Mouse (Mus musculus) induced T-regulatory cell, adult 2 months (primary cell): ENCODE results near the gene Sh3kbp1.

Experiments
- DNase-seq: peaks from one replicate; pipeline ENCODE4 v3.0.0-alpha.2; 2012; ENCODE audit warnings: low read depth

Gene Sh3kbp1

GRCm38 (mm10) chrX:159678320-159678835 lies 51.3 kb downstream of the Sh3kbp1 start:
- peak; percentile 80 for DNase-seq

GRCm38 (mm10) chrX:159685521-159685920 lies 58.4 kb downstream of the Sh3kbp1 start:
- DNase-seq = peak; percentile 53

GRCm38 (mm10) chrX:159686850-159687249 lies 59.8 kb downstream of the Sh3kbp1 start:
- DNase-seq = peak; percentile 68

DNA sequence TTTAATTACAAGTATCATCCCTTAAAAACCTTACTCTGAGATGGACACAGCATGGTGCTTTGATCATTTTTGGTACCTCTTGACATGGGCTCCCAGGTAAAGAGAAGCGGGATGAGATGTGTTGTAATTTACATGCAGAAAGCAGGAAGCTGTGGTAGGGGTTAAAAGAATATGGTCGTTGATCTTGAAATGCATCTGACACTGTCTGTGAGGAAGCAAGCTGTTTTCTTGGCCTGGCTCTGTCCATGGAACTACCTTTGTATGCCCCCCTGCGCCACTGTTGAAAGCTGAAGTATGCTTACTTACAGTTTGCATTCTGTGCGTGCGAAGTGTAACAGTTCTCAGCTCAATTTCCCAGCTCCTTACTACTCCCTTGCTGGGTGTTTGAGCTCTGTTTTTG lies 61.6 kb downstream of the Sh3kbp1 start:
- peak; percentile 38 for DNase-seq

GRCm38 (mm10) chrX:159689785-159690416 lies 62.8 kb downstream of the Sh3kbp1 start:
- DNase-seq = peak; percentile 61

GRCm38 (mm10) chrX:159693126-159693525 lies 66.1 kb downstream of the Sh3kbp1 start:
- DNase-seq = peak; percentile 62

DNA sequence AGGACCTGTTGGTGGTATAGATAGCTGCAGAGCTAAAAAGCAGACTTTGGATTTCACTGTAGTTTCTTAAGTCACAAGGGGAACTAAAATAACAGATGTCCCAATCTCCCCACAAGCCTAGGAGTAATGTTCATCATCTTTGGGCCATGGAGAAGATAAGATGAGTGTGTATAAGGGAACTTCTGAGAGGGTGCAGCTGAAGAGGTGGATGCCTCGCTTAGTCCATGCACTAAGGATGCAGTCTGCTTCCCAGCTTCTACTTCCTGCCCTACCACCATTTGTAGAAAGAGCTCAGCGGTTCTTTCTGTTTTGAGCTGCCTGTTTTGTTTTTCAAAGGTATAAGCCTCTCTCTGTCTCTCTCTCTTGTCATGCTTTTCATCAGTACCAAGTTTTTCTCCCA lies 69.5 kb downstream of the Sh3kbp1 start:
- DNase-seq = peak; percentile 67

GRCm38 (mm10) chrX:159697030-159697454 lies 70.0 kb downstream of the Sh3kbp1 start:
- peak; percentile 76 for DNase-seq

GRCm38 (mm10) chrX:159702850-159703249 lies 75.8 kb downstream of the Sh3kbp1 start:
- no peak for DNase-seq

DNA sequence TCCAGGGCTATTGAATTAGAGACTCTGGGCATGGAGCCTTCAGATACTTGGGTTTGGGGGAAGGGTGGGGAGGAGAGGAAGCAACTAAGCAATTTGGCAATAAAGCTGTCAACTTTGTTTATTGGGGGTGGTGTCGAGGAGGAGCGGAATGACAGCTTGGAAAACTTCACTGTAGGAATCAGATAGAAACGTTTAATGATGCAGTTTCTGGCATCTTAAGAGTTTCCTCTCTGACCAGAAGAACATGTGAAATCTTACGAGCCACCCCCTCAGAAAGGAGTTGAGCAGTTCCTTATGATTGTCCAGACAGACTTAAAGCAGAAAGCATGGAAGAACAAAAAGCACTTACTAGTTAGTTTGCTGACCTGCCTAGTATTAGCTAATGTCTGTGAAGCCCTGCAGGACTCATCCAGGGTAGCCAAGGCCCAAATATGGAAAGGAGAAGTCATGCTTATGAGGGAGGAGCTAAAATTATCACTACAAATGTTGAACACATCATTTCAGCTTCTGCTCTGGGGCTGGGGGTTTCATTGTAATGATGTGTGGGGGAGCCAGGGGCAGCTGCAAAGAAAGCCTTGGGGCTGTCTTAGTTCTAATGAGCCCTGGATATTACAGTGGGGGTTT lies 77.4 kb downstream of the Sh3kbp1 start:
- DNase-seq = no peak

- DNase-seq = no peak
Observed at GRCm38 (mm10) chrX:159705412-159705811, 78.3 kb downstream of the Sh3kbp1 start.

DNA sequence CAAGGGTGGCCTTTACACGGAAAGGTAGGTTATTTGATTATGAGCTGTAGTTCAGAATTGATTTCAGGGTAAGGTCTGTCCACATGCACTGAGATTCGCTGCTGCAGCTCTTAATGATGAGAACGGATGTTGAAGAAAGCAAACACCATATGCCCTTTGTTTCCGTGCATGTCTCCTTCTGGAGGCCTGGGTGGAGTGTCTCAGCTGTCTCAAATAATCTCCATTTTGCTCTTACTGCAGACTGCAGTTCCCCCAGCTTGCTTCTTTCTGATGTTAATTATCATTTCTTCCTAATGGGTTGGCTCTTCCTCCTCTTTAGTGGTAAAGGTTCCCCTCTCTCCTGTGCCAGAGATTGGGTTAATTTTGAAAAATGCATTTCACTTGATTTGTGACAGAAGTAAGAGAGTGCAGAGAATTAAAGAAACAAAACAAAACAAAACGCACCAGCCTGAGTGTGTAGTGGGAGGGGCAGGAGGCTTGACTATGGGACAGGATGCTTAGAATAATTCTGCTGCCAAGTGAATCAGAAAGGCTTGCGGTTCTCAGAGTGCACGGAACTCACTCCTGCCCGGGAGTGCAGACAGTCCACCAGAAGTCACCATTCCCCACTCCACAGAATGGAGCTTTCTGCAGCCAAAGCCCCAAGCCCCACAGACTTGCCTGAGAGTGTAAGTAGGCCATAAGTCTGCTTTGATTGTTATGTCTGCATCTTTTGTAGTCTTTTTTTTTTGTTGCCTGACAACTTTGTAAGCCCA lies 81.2 kb downstream of the Sh3kbp1 start:
- DNase-seq = peak; percentile 80

GRCm38 (mm10) chrX:159709296-159709695 lies 82.2 kb downstream of the Sh3kbp1 start:
- peak; percentile 47 for DNase-seq

- peak; percentile 75 for DNase-seq
Observed at GRCm38 (mm10) chrX:159711070-159712029, 84.3 kb downstream of the Sh3kbp1 start.

DNA sequence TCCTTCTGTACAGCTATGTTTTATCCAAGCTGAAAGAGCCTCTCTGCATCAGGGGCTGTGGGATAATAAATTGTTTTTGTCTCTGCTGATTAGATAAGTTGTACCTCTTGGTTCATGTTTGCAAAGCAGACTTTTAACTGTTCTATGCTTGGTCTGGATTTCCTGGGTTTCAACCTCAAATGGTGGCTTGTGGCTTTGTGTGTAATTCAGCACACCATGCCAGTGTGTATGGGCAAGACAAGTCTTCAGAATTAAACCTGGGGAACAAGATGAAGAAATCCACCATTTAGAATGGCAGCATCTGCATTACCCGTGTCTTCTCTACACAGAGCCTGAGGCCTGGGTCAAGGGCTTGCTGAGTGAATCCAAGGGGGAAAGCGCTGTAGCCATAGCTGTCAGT lies 86.1 kb downstream of the Sh3kbp1 start:
- peak; percentile 59 for DNase-seq

GRCm38 (mm10) chrX:159721390-159721789 lies 94.3 kb downstream of the Sh3kbp1 start:
- peak; percentile 65 for DNase-seq

GRCm38 (mm10) chrX:159731421-159731820 lies 104.3 kb downstream of the Sh3kbp1 start:
- DNase-seq = no peak

DNA sequence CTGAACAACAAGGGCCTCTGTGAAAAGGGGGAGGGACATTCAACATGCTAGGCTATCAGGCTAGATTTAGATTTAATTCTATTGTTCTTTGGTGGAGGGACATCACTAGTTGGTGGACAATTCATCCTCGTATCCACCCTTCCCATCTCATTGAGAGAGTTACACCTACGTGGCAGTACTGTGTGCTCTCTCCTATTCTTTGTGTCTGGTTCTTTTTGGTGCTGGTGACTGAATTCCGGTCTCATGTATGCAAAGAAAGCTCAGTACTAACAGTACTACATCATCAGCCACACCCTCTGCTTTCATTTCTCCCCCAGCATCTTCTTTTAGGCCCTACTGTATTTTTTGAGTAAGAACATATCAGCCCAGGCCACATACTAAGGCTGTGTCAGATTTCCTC lies 105.8 kb downstream of the Sh3kbp1 start:
- peak; percentile 43 for DNase-seq

DNA sequence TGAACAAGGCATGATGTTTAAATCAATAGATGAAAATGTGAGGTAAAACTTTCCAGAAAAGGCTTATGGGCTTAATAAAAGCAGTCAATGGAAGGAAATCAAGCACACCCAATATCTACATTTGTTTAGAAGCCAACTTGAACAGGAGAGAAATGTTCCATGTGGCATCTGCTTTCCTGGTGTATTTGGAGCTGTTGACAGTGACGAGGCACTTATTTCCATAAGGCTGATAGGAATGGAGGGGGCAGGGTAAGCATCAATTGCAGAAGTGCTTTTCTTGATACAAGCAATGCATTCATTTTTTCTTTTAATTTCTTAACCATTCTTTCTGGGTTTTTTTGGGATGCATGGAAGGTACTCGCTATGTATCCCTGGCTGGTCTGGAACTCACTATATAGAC lies 106.9 kb downstream of the Sh3kbp1 start:
- DNase-seq = no peak

DNA sequence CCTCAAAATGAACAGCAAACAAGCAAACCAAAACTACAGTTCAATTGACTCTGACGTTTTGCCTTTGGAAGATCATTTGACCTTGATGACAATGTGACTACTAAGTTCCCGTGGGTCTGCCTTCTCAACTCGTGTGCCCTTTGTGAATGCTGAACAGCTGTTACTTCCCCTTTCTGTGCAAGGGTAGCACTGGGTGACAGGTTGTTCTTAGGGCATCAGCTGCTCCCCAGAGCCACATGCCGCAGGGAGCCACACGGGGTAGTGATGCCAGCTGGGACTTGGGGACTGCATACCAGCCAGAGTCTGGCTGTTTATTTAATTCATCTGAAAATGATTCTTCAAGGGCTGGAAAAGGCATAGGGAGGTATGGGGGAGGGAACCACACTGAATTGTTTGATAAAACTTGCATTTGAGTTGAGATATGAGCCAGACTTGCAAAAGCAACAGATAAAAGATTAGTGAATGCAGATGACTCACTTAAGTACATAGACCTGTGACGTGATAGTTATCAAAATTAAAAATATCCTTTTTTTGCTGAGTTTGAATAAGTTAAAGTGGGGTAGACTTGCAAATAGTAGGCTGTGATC lies 108.5 kb downstream of the Sh3kbp1 start:
- peak; percentile 48 for DNase-seq

GRCm38 (mm10) chrX:159737344-159737743 lies 110.3 kb downstream of the Sh3kbp1 start:
- DNase-seq = no peak
